ENCODE assay signal across 24 mouse cellular contexts in genomic region chr10:59127637-59128036, GRCm38 (mm10).
DNase-seq lines count a peak whose midpoint lies in the region; ATAC-seq and TF ChIP-seq lines count a peak whose summit lies in the region.
"Had no signal": no experiment of that assay in that cellular context is flagged by ENCODE, and none has a peak within 500 bp of the region (broad histone marks: within the 10 kb centered on the region; RNA-seq: fewer than 3 reads in every experiment).

No protein-coding gene starts in this region.

- intact Hi-C loops in left cerebral cortex, postnatal 10 days (cut with DNase I): no loop called here

- TF ChIP-seq POLR2A in brain, embryonic 14.5 days (IDR thresholded peaks at IDR 0.05; ENCODE audit: borderline replicate concordance, extremely low read depth, insufficient read depth, insufficient read length, poor library complexity, severe bottlenecking): no peak

- TF ChIP-seq CTCF in brain, embryonic 14.5 days (IDR thresholded peaks at IDR 0.05; ENCODE audit: borderline replicate concordance, extremely low read depth, insufficient read depth, insufficient read length): no peak

- ATAC-seq in frontal cortex, adult (ENCODE audit: low TSS enrichment): peak; percentile 85
- ATAC-seq: hindbrain, postnatal 0 days; intestine, embryonic 15.5 days; midbrain, embryonic 15.5 days had no signal

- DNase-seq in frontal cortex, postnatal 25 days (ENCODE audit: low spot score in 2 of 2): no peak
- DNase-seq in left cerebral cortex, adult 11 months (ENCODE audit: low spot score): peak; percentile 47
- no peak for DNase-seq in left cerebral cortex, postnatal 10 days (ENCODE audit: extremely low spot score in 1 of 2, low spot score in 2 of 2)
- DNase-seq in brain, embryonic 14.5 days (ENCODE audit: low read depth): peak; percentile 33
- DNase-seq in left cerebral cortex, adult 9 months (ENCODE audit: low spot score in 2 of 2): peak; percentile 43 to 72
- no peak for DNase-seq in urinary bladder, postnatal 14 days (ENCODE audit: low spot score)
- DNase-seq: adrenal gland, postnatal 25 days; B cell, adult 2 months; cerebellum, adult 8-10 months; cerebellum, postnatal 25 days; gastrocnemius, postnatal 14 days; heart, postnatal 14 days; kidney, adult 8-10 months; kidney, postnatal 4 days; liver; lung, adult 2 months; retina, postnatal 1 day; spleen, adult 18-20 months; thymus, adult 18-20 months; thymus, postnatal 36 days had no signal

Comparison
In these comparisons a context has a peak if more than half of its experiments do, and no peak if none do; other contexts are left out.
1. DNase-seq: peak in left cerebral cortex, adult 11 months (single experiment), brain, embryonic 14.5 days (single experiment) and left cerebral cortex, adult 9 months (2 of 2); none in frontal cortex, postnatal 25 days (0 of 2), left cerebral cortex, postnatal 10 days (0 of 2) and urinary bladder, postnatal 14 days (single experiment).